Mouse (Mus musculus): ENCODE results near the gene Naaladl1.

DNA sequence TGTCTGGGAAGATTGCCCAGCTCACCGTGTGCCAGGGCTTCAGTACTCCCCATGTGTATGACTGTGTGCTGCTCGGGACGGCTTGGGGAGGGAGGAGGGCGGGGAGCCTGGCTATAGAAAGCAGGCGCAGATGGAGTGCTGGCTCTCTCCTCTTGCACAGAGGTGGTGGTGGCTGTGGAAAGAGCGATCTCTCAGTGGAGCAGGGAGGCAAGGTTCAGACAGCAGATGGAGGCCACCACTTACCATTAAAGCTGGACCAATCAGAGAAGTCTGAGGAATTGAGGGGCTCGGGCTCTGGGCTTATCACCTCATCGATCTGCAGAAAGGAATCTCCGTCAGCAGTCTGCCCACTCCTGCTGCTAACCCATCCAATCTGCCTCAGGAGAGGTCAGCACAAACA, 23.4 kb upstream of the Naaladl1 start, which contains the start of gene Gm28374:
- TF ChIP-seq CTCF (IDR thresholded peaks at IDR 0.05; ENCODE audit: low read depth, low read length) (no peak), POLR2A (IDR thresholded peaks at IDR 0.05; ENCODE audit: borderline replicate concordance, low read depth, low read length) (no peak)

Data from bone marrow macrophage, adult 2 months (primary cell).